Mouse (Mus musculus): ENCODE measurements around the gene Txk. TPM values are rescaled to one million over a fixed set of nuclear protein-coding genes. Genes with fewer than 3 reads are reported as not detected.
A peak's percentile ranks its signal among the peaks of the same experiment; 100 is the strongest.

Gene Txk
- polyA plus RNA-seq, 1 experiment from 2014 or later, result 0.03 TPM

- no peak overlapping the region for H3K9ac ChIP-seq (ENCODE audit: low read length)
- 83% methylated on average over 7 of the region's 7 CpGs for WGBS
- ATAC-seq (ENCODE audit: insufficient number of reproducible peaks, low FRiP score, low TSS enrichment, low read depth) (no peak), DNase-seq (ENCODE audit: low spot score) (no peak)
- H3K4me2 ChIP-seq (ENCODE audit: low read depth, severe bottlenecking), result no peak overlapping the region
- no peaks in the 10 kb centered on the region for H3K27me3 ChIP-seq (ENCODE audit: control insufficient read depth, insufficient read depth, low read length)
- H3K9me3 ChIP-seq (ENCODE audit: control insufficient read depth, low read length), result no peaks in the 10 kb centered on the region
- H3K4me3 ChIP-seq (ENCODE audit: low read depth, low read length), result no peak overlapping the region
- no peaks in the 10 kb centered on the region for H3K36me3 ChIP-seq (ENCODE audit: control insufficient read depth, insufficient read depth, low read length)
- H3K27ac ChIP-seq (replicated peaks; ENCODE audit: low read depth, low read length), result no peak overlapping the region
- no peaks in the 10 kb centered on the region for H3K4me1 ChIP-seq (ENCODE audit: control insufficient read depth, insufficient read depth, low read length)
Observed at GRCm38 (mm10) chr5:72666428-72666827, 86.1 kb downstream of the Txk start.

GRCm38 (mm10) chr5:72665281-72665680 is 87.3 kb downstream of the Txk start:
- Histone ChIP-seq H3K4me3 (ENCODE audit: low read depth, low read length) (no peak overlapping the region), H3K9ac (ENCODE audit: low read length) (no peak overlapping the region), H3K27me3 (ENCODE audit: control insufficient read depth, insufficient read depth, low read length) (no peaks in the 10 kb centered on the region), H3K36me3 (ENCODE audit: control insufficient read depth, insufficient read depth, low read length) (no peaks in the 10 kb centered on the region), H3K4me2 (ENCODE audit: low read depth, severe bottlenecking) (no peak overlapping the region), H3K9me3 (ENCODE audit: control insufficient read depth, low read length) (no peaks in the 10 kb centered on the region), H3K4me1 (ENCODE audit: control insufficient read depth, insufficient read depth, low read length) (no peaks in the 10 kb centered on the region), H3K27ac (replicated peaks; ENCODE audit: low read depth, low read length) (no peak overlapping the region)
- DNase-seq (ENCODE audit: low spot score), result peak; percentile 76
- ATAC-seq (ENCODE audit: insufficient number of reproducible peaks, low FRiP score, low TSS enrichment, low read depth), result no peak
- WGBS, result 30% methylated on average over 5 of the region's 5 CpGs

- 57% methylated on average over 3 of the region's 3 CpGs for WGBS
- Histone ChIP-seq H3K9me3 (ENCODE audit: control insufficient read depth, low read length) (no peaks in the 10 kb centered on the region), H3K4me1 (ENCODE audit: control insufficient read depth, insufficient read depth, low read length) (no peaks in the 10 kb centered on the region), H3K9ac (ENCODE audit: low read length) (no peak overlapping the region), H3K4me3 (ENCODE audit: low read depth, low read length) (no peak overlapping the region), H3K4me2 (ENCODE audit: low read depth, severe bottlenecking) (no peak overlapping the region), H3K27ac (replicated peaks; ENCODE audit: low read depth, low read length) (no peak overlapping the region), H3K27me3 (ENCODE audit: control insufficient read depth, insufficient read depth, low read length) (no peaks in the 10 kb centered on the region), H3K36me3 (ENCODE audit: control insufficient read depth, insufficient read depth, low read length) (no peaks in the 10 kb centered on the region)
- DNase-seq (ENCODE audit: low spot score) (no peak), ATAC-seq (ENCODE audit: insufficient number of reproducible peaks, low FRiP score, low TSS enrichment, low read depth) (no peak)
Observed at GRCm38 (mm10) chr5:72664854-72665253, 87.7 kb downstream of the Txk start.

GRCm38 (mm10) chr5:72664126-72664525 is 88.5 kb downstream of the Txk start:
- no peaks in the 10 kb centered on the region for H3K4me1 ChIP-seq (ENCODE audit: control insufficient read depth, insufficient read depth, low read length)
- DNase-seq (ENCODE audit: low spot score) (no peak), ATAC-seq (ENCODE audit: insufficient number of reproducible peaks, low FRiP score, low TSS enrichment, low read depth) (no peak)
- H3K36me3 ChIP-seq (ENCODE audit: control insufficient read depth, insufficient read depth, low read length), result no peaks in the 10 kb centered on the region
- H3K27me3 ChIP-seq (ENCODE audit: control insufficient read depth, insufficient read depth, low read length), result no peaks in the 10 kb centered on the region
- no peak overlapping the region for H3K4me3 ChIP-seq (ENCODE audit: low read depth, low read length)
- no peaks in the 10 kb centered on the region for H3K9me3 ChIP-seq (ENCODE audit: control insufficient read depth, low read length)
- no peak overlapping the region for H3K27ac ChIP-seq (replicated peaks; ENCODE audit: low read depth, low read length)
- WGBS, result 91% methylated on average over 5 of the region's 5 CpGs
- H3K4me2 ChIP-seq (ENCODE audit: low read depth, severe bottlenecking), result no peak overlapping the region
- H3K9ac ChIP-seq (ENCODE audit: low read length), result no peak overlapping the region

- Histone ChIP-seq H3K27me3 (ENCODE audit: control insufficient read depth, insufficient read depth, low read length) (no peaks in the 10 kb centered on the region), H3K27ac (replicated peaks; ENCODE audit: low read depth, low read length) (no peak overlapping the region), H3K4me3 (ENCODE audit: low read depth, low read length) (no peak overlapping the region), H3K36me3 (ENCODE audit: control insufficient read depth, insufficient read depth, low read length) (no peaks in the 10 kb centered on the region), H3K9me3 (ENCODE audit: control insufficient read depth, low read length) (no peaks in the 10 kb centered on the region), H3K9ac (ENCODE audit: low read length) (no peak overlapping the region), H3K4me1 (ENCODE audit: control insufficient read depth, insufficient read depth, low read length) (0 out of 2 replicates have a peak, but pooled peaks cover 2% of the 10 kb centered on the region), H3K4me2 (ENCODE audit: low read depth, severe bottlenecking) (no peak overlapping the region)
- ATAC-seq (ENCODE audit: insufficient number of reproducible peaks, low FRiP score, low TSS enrichment, low read depth) (no peak), DNase-seq (ENCODE audit: low spot score) (no peak)
- WGBS, result 91% methylated on average over 6 of the region's 6 CpGs
Observed at GRCm38 (mm10) chr5:72661051-72661781, 91.4 kb downstream of the Txk start.

GRCm38 (mm10) chr5:72658375-72658774 is 94.2 kb downstream of the Txk start:
- Histone ChIP-seq H3K9ac (ENCODE audit: low read length) (no peak overlapping the region), H3K36me3 (ENCODE audit: control insufficient read depth, insufficient read depth, low read length) (no peaks in the 10 kb centered on the region), H3K4me3 (ENCODE audit: low read depth, low read length) (no peak overlapping the region), H3K27ac (replicated peaks; ENCODE audit: low read depth, low read length) (no peak overlapping the region), H3K9me3 (ENCODE audit: control insufficient read depth, low read length) (no peaks in the 10 kb centered on the region), H3K4me1 (ENCODE audit: control insufficient read depth, insufficient read depth, low read length) (0 out of 2 replicates have a peak, but pooled peaks cover 2% of the 10 kb centered on the region), H3K4me2 (ENCODE audit: low read depth, severe bottlenecking) (no peak overlapping the region), H3K27me3 (ENCODE audit: control insufficient read depth, insufficient read depth, low read length) (no peaks in the 10 kb centered on the region)
- no peak for ATAC-seq (ENCODE audit: insufficient number of reproducible peaks, low FRiP score, low TSS enrichment, low read depth)
- WGBS, result 88% methylated on average over 13 of the region's 13 CpGs
- no peak for DNase-seq (ENCODE audit: low spot score)

GRCm38 (mm10) chr5:72656270-72656791 is 96.2 kb downstream of the Txk start:
- Histone ChIP-seq H3K4me1 (ENCODE audit: control insufficient read depth, insufficient read depth, low read length) (0 out of 2 replicates have a peak, but pooled peaks cover 2% of the 10 kb centered on the region), H3K4me2 (ENCODE audit: low read depth, severe bottlenecking) (no peak overlapping the region), H3K9me3 (ENCODE audit: control insufficient read depth, low read length) (no peaks in the 10 kb centered on the region), H3K36me3 (ENCODE audit: control insufficient read depth, insufficient read depth, low read length) (no peaks in the 10 kb centered on the region), H3K4me3 (ENCODE audit: low read depth, low read length) (no peak overlapping the region), H3K9ac (ENCODE audit: low read length) (no peak overlapping the region), H3K27ac (replicated peaks; ENCODE audit: low read depth, low read length) (no peak overlapping the region), H3K27me3 (ENCODE audit: control insufficient read depth, insufficient read depth, low read length) (no peaks in the 10 kb centered on the region)
- DNase-seq (ENCODE audit: low spot score), result no peak
- 28% methylated on average over 7 of the region's 7 CpGs for WGBS
- ATAC-seq (ENCODE audit: insufficient number of reproducible peaks, low FRiP score, low TSS enrichment, low read depth), result no peak

- ATAC-seq (ENCODE audit: insufficient number of reproducible peaks, low FRiP score, low TSS enrichment, low read depth) (no peak), DNase-seq (ENCODE audit: low spot score) (no peak)
- Histone ChIP-seq H3K27me3 (ENCODE audit: control insufficient read depth, insufficient read depth, low read length) (no peaks in the 10 kb centered on the region), H3K27ac (replicated peaks; ENCODE audit: low read depth, low read length) (no peak overlapping the region), H3K9me3 (ENCODE audit: control insufficient read depth, low read length) (no peaks in the 10 kb centered on the region), H3K4me1 (ENCODE audit: control insufficient read depth, insufficient read depth, low read length) (0 out of 2 replicates have a peak, but pooled peaks cover 2% of the 10 kb centered on the region), H3K4me2 (ENCODE audit: low read depth, severe bottlenecking) (no peak overlapping the region), H3K9ac (ENCODE audit: low read length) (no peak overlapping the region), H3K36me3 (ENCODE audit: control insufficient read depth, insufficient read depth, low read length) (no peaks in the 10 kb centered on the region), H3K4me3 (ENCODE audit: low read depth, low read length) (no peak overlapping the region)
- WGBS, result 82% methylated on average over 10 of the region's 10 CpGs
Observed at GRCm38 (mm10) chr5:72653068-72653674, 99.4 kb downstream of the Txk start.
